Mouse (Mus musculus) heart, postnatal 0 days (tissue): ENCODE measurements at regions not wholly inside any gene's neighbourhood (a gene's known extent, or its start where the extent isn't known, plus 50 kb on each side); places are given as distances from the start of the nearest gene placed in this dataset.

ENCODE experiments used
- CTCF ChIP-seq: IDR thresholded peaks from 2 replicates; pipeline ENCODE4 v1.5.1; 2016; ENCODE audit warnings: antibody characterized with exemption, control low read depth, low read depth
- EP300 ChIP-seq: IDR thresholded peaks from 2 replicates; pipeline ENCODE4 v1.6.1; 2016; ENCODE audit warnings: antibody characterized with exemption, low read depth

DNA sequence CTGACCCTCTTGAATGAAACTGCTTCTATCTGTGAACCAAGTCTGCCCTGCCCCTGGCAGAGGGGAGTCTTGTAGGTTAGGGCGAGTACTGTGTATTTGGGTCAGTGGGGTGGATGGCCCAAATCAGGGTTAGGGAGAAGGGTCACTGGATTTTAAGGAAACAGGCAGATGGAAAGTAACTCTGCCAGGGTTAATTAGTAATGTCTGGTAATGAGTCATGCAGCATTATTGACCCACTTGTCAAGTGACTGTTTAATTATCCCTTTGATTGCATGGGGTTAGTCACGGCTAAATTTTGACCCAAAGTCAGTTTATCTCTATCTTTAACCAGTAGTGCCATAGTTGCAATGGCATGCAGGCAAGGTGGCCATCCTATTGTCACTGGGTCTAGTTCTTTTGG lies 192.9 kb downstream of the Tex13c3 start:
- TF ChIP-seq CTCF (no peak), EP300 (no peak)
